Mouse (Mus musculus): ENCODE measurements around the gene Rps3.

DNA sequence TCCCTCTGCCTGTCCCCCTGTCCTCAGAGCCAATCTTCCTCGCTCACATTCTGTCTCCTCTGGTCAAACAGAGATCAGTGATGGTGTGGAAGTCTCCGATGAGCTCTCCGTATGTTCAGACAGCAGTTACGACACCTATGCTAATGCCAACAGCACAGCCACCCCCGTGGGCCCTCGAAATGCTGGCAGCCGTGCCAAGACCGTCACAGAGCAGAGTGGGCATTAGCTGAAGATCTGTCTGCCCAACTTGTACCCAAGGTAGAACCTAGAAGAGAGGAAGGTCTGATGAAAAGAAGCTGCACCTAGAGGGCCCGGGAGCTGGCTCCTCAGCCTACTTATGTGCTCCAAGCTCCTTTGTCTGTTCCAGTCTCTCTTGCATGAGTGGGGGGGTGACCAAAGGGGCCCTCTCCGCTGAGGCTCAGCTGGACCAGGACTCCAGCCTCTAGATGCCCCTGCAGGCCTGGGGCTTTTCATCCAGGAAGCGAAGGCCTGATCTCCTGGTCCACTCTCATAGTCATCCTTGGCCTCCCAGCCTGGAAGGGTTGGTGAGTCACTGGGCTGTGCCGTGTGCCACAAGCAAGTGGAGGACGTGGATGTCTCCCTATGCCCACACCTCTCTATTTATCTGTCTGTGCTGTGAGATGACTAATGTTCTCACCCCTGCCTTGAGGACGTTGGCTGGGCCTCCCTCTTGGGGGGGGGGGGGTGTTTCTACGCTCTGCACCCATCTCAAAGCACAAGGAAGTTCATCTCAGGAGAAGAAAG, 23.5 kb downstream of the Rps3 start:
- TF ChIP-seq CTCF (conservative IDR thresholded peaks at IDR 0.05; ENCODE audit: low read length): no peak
- no peak for TF ChIP-seq POU5F1 (IDR thresholded peaks at IDR 0.05; ENCODE audit: borderline replicate concordance, low read length)
